Mouse (Mus musculus): ENCODE measurements around the gene Nav2. TPM values are rescaled to one million over a fixed set of nuclear protein-coding genes. Genes with fewer than 3 reads are reported as not detected.

Nav2 gene
- total and polyA plus RNA-seq, 3 experiments: under 0.01 TPM; not detected in 2

DNA sequence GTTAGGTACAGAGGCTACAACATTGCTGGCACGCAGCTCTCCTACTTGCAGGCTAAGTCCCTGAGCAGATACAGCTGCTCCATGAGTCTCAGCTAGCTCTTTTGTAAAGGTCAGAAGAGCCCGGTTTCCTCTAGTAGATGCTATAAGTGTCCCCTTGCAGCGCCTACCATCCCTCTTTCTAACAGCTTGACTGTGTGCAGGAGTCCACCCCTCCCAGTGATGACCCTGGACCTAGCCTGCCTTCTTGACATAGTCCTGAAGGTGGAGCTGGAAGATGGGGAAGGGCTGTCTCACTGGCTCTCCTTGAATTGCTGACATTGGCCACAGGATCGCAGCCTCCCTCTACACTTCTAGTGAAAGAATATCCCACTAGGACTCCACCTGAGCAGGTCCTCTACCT lies 708.6 kb downstream of the Nav2 start:
- Histone ChIP-seq H3K79me2 (replicated peaks; ENCODE audit: control insufficient read depth, extremely low read depth, insufficient read depth, poor library complexity, severe bottlenecking) (no peaks in the 10 kb centered on the region), H3K4me1 (ENCODE audit: control insufficient read depth in 1 of 2, insufficient read depth in 2 of 2) (no peaks in the 10 kb centered on the region), H3K4me3 (replicated peaks in 1 of 3; ENCODE audit: low read depth in 2 of 3, low read length in 2 of 3, poor library complexity in 1 of 3) (no peak overlapping the region), H3K36me3 (replicated peaks in 1 of 2; ENCODE audit: control insufficient read depth in 1 of 2, insufficient read depth in 1 of 2, low read length in 1 of 2) (no peaks in the 10 kb centered on the region), H3K9ac (ENCODE audit: insufficient read depth, low read depth) (no peak overlapping the region), H3K9me3 (replicated peaks; ENCODE audit: low read length) (no peaks in the 10 kb centered on the region), H3K27ac (ENCODE audit: insufficient read depth, low read depth) (no peak overlapping the region), H3K27me3 (replicated peaks) (peaks cover 10% of the 10 kb centered on the region), H3K4me2 (ENCODE audit: insufficient read depth, low read depth, poor library complexity, severe bottlenecking) (no peak overlapping the region)
- dilution Hi-C loops (cut with MboI; ENCODE audit: extremely low pct_ligation_motif_present, extremely low pct_unique_long_range_greater_than_20kb, low sequenced_read_pairs) (no loop called here), in situ Hi-C loops (cut with MboI; ENCODE audit: low pct_ligation_motif_present, low pct_unique_long_range_greater_than_20kb, low sequenced_read_pairs) (loop anchor here (5.0 to 25.0 kb wide), 2 partner anchors 140 to 295 kb away; partner anchors contain the start of genes Htatip2 and Slc6a5)
- no peak for TF ChIP-seq ZKSCAN1 (IDR thresholded peaks at IDR 0.05; ENCODE audit: borderline replicate concordance, low read depth, low read length)
- DNase-seq (ENCODE audit: extremely low read depth): no peak

- in situ Hi-C loops (cut with MboI; ENCODE audit: low pct_ligation_motif_present, low pct_unique_long_range_greater_than_20kb, low sequenced_read_pairs): loop anchor here (25.0 kb wide), 1 partner anchor 292 kb away; the partner anchor contains the start of gene Slc6a5
- Histone ChIP-seq H3K27me3 (replicated peaks) (peaks cover 6% of the 10 kb centered on the region), H3K27ac (ENCODE audit: insufficient read depth, low read depth) (no peak overlapping the region), H3K9ac (ENCODE audit: insufficient read depth, low read depth) (no peak overlapping the region), H3K79me2 (replicated peaks; ENCODE audit: control insufficient read depth, extremely low read depth, insufficient read depth, poor library complexity, severe bottlenecking) (no peaks in the 10 kb centered on the region), H3K4me1 (ENCODE audit: control insufficient read depth in 1 of 2, insufficient read depth in 2 of 2) (no peaks in the 10 kb centered on the region), H3K36me3 (replicated peaks in 1 of 2; ENCODE audit: control insufficient read depth in 1 of 2, insufficient read depth in 1 of 2, low read length in 1 of 2) (no peaks in the 10 kb centered on the region), H3K4me3 (replicated peaks in 1 of 3; ENCODE audit: low read depth in 2 of 3, low read length in 2 of 3, poor library complexity in 1 of 3) (no peak overlapping the region), H3K4me2 (ENCODE audit: insufficient read depth, low read depth, poor library complexity, severe bottlenecking) (no peak overlapping the region), H3K9me3 (replicated peaks; ENCODE audit: low read length) (no peaks in the 10 kb centered on the region)
- no peak for DNase-seq (ENCODE audit: extremely low read depth)
- dilution Hi-C loops (cut with MboI; ENCODE audit: extremely low pct_ligation_motif_present, extremely low pct_unique_long_range_greater_than_20kb, low sequenced_read_pairs): no loop called here
- TF ChIP-seq ZC3H11A (IDR thresholded peaks at IDR 0.05; ENCODE audit: low read depth, low read length): no peak
- TF ChIP-seq CTCF (conservative IDR thresholded peaks at IDR 0.05 in 1 of 2, IDR thresholded peaks at IDR 0.05 in 1 of 2; ENCODE audit: low read depth in 2 of 2, low read length in 2 of 2): peak in 1 of 2 experiments; percentile 40; a peak in 2 of 4 replicates
- peak; percentile 15 for TF ChIP-seq RAD21 (IDR thresholded peaks at IDR 0.05; ENCODE audit: low read depth, low read length)
Observed at GRCm38 (mm10) chr7:49620160-49620559, 711.6 kb downstream of the Nav2 start.

DNA sequence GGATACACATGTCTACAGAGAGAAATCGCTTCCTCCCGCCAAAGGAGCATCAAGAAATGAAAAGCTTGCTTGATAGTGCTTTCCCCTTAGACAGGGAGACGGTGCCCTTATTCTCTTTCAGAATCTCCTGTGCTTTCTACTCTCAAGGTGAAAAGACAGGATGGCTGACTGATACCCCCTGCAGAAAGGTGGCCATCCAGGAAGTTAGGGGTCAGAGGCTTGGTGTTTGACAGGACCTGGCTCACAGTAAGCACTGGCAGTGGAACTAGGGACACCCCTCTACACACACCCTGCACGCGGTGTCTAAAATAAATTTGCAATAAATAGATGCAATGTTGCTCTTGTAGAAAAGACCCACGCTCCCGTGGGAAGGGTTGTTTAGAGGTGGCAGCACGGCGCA lies 723.4 kb downstream of the Nav2 start:
- no peak overlapping the region for H3K27ac ChIP-seq (ENCODE audit: insufficient read depth, low read depth)
- H3K4me2 ChIP-seq (ENCODE audit: insufficient read depth, low read depth, poor library complexity, severe bottlenecking): no peak overlapping the region
- in situ Hi-C loops (cut with MboI; ENCODE audit: low pct_ligation_motif_present, low pct_unique_long_range_greater_than_20kb, low sequenced_read_pairs): no loop called here
- peaks cover 4 to 21% of the 10 kb centered on the region in 2 experiments for H3K4me1 ChIP-seq (ENCODE audit: control insufficient read depth in 1 of 2, insufficient read depth in 2 of 2)
- H3K4me3 ChIP-seq (replicated peaks in 1 of 3; ENCODE audit: low read depth in 2 of 3, low read length in 2 of 3, poor library complexity in 1 of 3): no peak overlapping the region
- dilution Hi-C loops (cut with MboI; ENCODE audit: extremely low pct_ligation_motif_present, extremely low pct_unique_long_range_greater_than_20kb, low sequenced_read_pairs): no loop called here
- H3K9ac ChIP-seq (ENCODE audit: insufficient read depth, low read depth): no peak overlapping the region
- TF ChIP-seq USF2 (conservative IDR thresholded peaks at IDR 0.05; ENCODE audit: low read depth, low read length) (no peak), UBTF (IDR thresholded peaks at IDR 0.05; ENCODE audit: low read depth, low read length) (no peak), MAX (IDR thresholded peaks at IDR 0.05; ENCODE audit: low read length) (no peak), MAZ (IDR thresholded peaks at IDR 0.05; ENCODE audit: low read depth, low read length) (no peak), KAT2A (IDR thresholded peaks at IDR 0.05; ENCODE audit: insufficient replicate concordance, low read length) (no peak), RAD21 (IDR thresholded peaks at IDR 0.05; ENCODE audit: low read depth, low read length) (no peak), SIN3A (IDR thresholded peaks at IDR 0.05; ENCODE audit: low read length) (no peak), PAX5 (IDR thresholded peaks at IDR 0.05; ENCODE audit: low read length) (no peak), MEF2A (IDR thresholded peaks at IDR 0.05; ENCODE audit: borderline replicate concordance, low read depth, low read length) (no peak), POLR2AphosphoS2 (IDR thresholded peaks at IDR 0.05; ENCODE audit: low read depth, low read length) (no peak), CTCF (conservative IDR thresholded peaks at IDR 0.05 in 1 of 2, IDR thresholded peaks at IDR 0.05 in 1 of 2; ENCODE audit: low read depth in 2 of 2, low read length in 2 of 2) (no peak), POLR2A (IDR thresholded peaks at IDR 0.05; ENCODE audit: low read depth, low read length) (no peak), GABPA (IDR thresholded peaks at IDR 0.05; ENCODE audit: insufficient replicate concordance, low read depth, low read length) (no peak), ELF1 (IDR thresholded peaks at IDR 0.05; ENCODE audit: low read depth, low read length) (no peak)
- peaks cover 22% of the 10 kb centered on the region for H3K9me3 ChIP-seq (replicated peaks; ENCODE audit: low read length)
- no peaks in the 10 kb centered on the region for H3K27me3 ChIP-seq (replicated peaks)
- no peaks in the 10 kb centered on the region for H3K79me2 ChIP-seq (replicated peaks; ENCODE audit: control insufficient read depth, extremely low read depth, insufficient read depth, poor library complexity, severe bottlenecking)
- no peaks in the 10 kb centered on the region for H3K36me3 ChIP-seq (replicated peaks in 1 of 2; ENCODE audit: control insufficient read depth in 1 of 2, insufficient read depth in 1 of 2, low read length in 1 of 2)
- DNase-seq (ENCODE audit: extremely low read depth): no peak
